In genomic region chr5:120174317-120174716, GRCm38 (mm10) we compare ENCODE assay signal across 9 mouse cellular contexts. TPM values are rescaled to one million over a fixed set of nuclear protein-coding genes. Genes with fewer than 3 reads are reported as not detected.
DNase-seq lines count a peak whose midpoint lies in the region; ATAC-seq and TF ChIP-seq lines count a peak whose summit lies in the region.
"Had no signal": no experiment of that assay in that cellular context is flagged by ENCODE, and none has a peak within 500 bp of the region (broad histone marks: within the 10 kb centered on the region; RNA-seq: fewer than 3 reads in every experiment).

No protein-coding gene starts in this region.

- H3K36me3 ChIP-seq in neural tube, embryonic 11.5 days (ENCODE audit: control insufficient read depth, insufficient read depth, low read length), result peaks cover 4% of the 10 kb centered on the region; the same call in 1 of the 2 replicates
- H3K36me3 ChIP-seq in hindbrain, postnatal 0 days (ENCODE audit: insufficient read depth, low read length), result peaks cover 5% of the 10 kb centered on the region; the same call in 1 of the 2 replicates

- no peak overlapping the region for H3K9ac ChIP-seq in neural tube, embryonic 11.5 days (ENCODE audit: low read length)
- H3K9ac ChIP-seq in hindbrain, postnatal 0 days (replicated peaks; ENCODE audit: low read length), result no peak overlapping the region
- H3K9ac ChIP-seq: liver, embryonic 15.5 days had no signal

- peak; percentile 31 for DNase-seq in embryo, embryonic 11 days
- no peak for DNase-seq in embryo, embryonic 10 days (ENCODE audit: low spot score)
- peak; percentile 35 for DNase-seq in neural tube, embryonic 11.5 days (ENCODE audit: low spot score)
- DNase-seq in neural tube, embryonic 10.5 days (ENCODE audit: extremely low spot score, low spot score), result no peak
- DNase-seq in hindbrain, postnatal 0 days (ENCODE audit: low spot score), result peak; percentile 83
- DNase-seq in testis, postnatal 10 days (ENCODE audit: low spot score), result peak; percentile 56
- DNase-seq in lung, postnatal 36 days, result no peak
- no peak for DNase-seq in thymus, postnatal 25 days

- no peaks in the 10 kb centered on the region for H3K9me3 ChIP-seq in neural tube, embryonic 11.5 days (ENCODE audit: control insufficient read depth, low read length)
- no peaks in the 10 kb centered on the region for H3K9me3 ChIP-seq in hindbrain, postnatal 0 days (ENCODE audit: low read length)
- H3K9me3 ChIP-seq: liver, embryonic 15.5 days had no signal

- H3K27me3 ChIP-seq in neural tube, embryonic 11.5 days (ENCODE audit: control insufficient read depth, insufficient read depth, low read length), result no peaks in the 10 kb centered on the region
- no peaks in the 10 kb centered on the region for H3K27me3 ChIP-seq in hindbrain, postnatal 0 days (ENCODE audit: insufficient read depth, low read length)
- H3K27me3 ChIP-seq: liver, embryonic 15.5 days had no signal

- H3K4me3 ChIP-seq in neural tube, embryonic 11.5 days (ENCODE audit: low read depth, low read length), result no peak overlapping the region
- H3K4me3 ChIP-seq in hindbrain, postnatal 0 days (ENCODE audit: low read length), result no peak overlapping the region
- H3K4me3 ChIP-seq: liver, embryonic 15.5 days had no signal

- 0 out of 2 replicates have a peak, but pooled peaks cover 4% of the 10 kb centered on the region for H3K4me1 ChIP-seq in neural tube, embryonic 11.5 days (ENCODE audit: control insufficient read depth, insufficient read depth, low read length)
- H3K4me1 ChIP-seq in hindbrain, postnatal 0 days (ENCODE audit: insufficient read depth, low read length), result peaks cover 8% of the 10 kb centered on the region; the same call in 1 of the 2 replicates

- ATAC-seq in neural tube, embryonic 11.5 days (ENCODE audit: insufficient read depth, low FRiP score, low TSS enrichment), result no peak
- ATAC-seq in hindbrain, postnatal 0 days, result peak; percentile 72

- no peak overlapping the region for H3K4me2 ChIP-seq in neural tube, embryonic 11.5 days (ENCODE audit: low read depth)
- H3K4me2 ChIP-seq in hindbrain, postnatal 0 days (ENCODE audit: low read depth, low read length), result no peak overlapping the region
- H3K4me2 ChIP-seq: liver, embryonic 15.5 days had no signal

- WGBS in neural tube, embryonic 11.5 days, result 74% methylated on average over 7 of the region's 7 CpGs
- whole genome bisulfite sequencing in hindbrain, postnatal 0 days, result 41% methylated on average over 7 of the region's 7 CpGs

- TF ChIP-seq CTCF in hindbrain, postnatal 0 days (IDR thresholded peaks at IDR 0.05; ENCODE audit: low read depth), result peak; percentile 73

- no peak overlapping the region for H3K27ac ChIP-seq in neural tube, embryonic 11.5 days (ENCODE audit: low read depth, low read length)
- H3K27ac ChIP-seq in hindbrain, postnatal 0 days, result peak overlapping the region; percentile 66; the same call in 1 of the 2 replicates
- H3K27ac ChIP-seq: liver, embryonic 15.5 days had no signal

RNA-seq across cellular contexts. Expression of gene Rbm19, which starts 58.1 kb away (rescaled TPM):
- polyA plus RNA-seq in neural tube, embryonic 11.5 days (2014; fragmentation: Nextera tagmentation; extraction: Ambion mirVana), result 22.2 and 24.4 TPM in 2 replicates
- total RNA-seq in hindbrain, postnatal 0 days (2014; rRNA removed), result 33.4 and 33.8 TPM in 2 replicates
- 15.5 and 17.2 TPM in 2 replicates for polyA plus RNA-seq in hindbrain, postnatal 0 days (2015; fragmentation: Nextera tagmentation; extraction: Ambion mirVana)

Comparison
In these comparisons a context has a peak if more than half of its experiments do, and no peak if none do; other contexts are left out.
1. DNase-seq: peak in embryo, embryonic 11 days (single experiment), neural tube, embryonic 11.5 days (single experiment), hindbrain, postnatal 0 days (single experiment) and testis, postnatal 10 days (single experiment); none in embryo, embryonic 10 days (single experiment), neural tube, embryonic 10.5 days (single experiment), lung, postnatal 36 days (single experiment) and thymus, postnatal 25 days (single experiment).